Mouse (Mus musculus) layer of hippocampus, adult 9-10 months (tissue): ENCODE results near the gene Vash2.

Source experiments
- DNase-seq: peaks from one replicate; pipeline ENCODE4 v3.0.0; 2022; ENCODE audit warnings: low spot score

Gene Vash2

DNA sequence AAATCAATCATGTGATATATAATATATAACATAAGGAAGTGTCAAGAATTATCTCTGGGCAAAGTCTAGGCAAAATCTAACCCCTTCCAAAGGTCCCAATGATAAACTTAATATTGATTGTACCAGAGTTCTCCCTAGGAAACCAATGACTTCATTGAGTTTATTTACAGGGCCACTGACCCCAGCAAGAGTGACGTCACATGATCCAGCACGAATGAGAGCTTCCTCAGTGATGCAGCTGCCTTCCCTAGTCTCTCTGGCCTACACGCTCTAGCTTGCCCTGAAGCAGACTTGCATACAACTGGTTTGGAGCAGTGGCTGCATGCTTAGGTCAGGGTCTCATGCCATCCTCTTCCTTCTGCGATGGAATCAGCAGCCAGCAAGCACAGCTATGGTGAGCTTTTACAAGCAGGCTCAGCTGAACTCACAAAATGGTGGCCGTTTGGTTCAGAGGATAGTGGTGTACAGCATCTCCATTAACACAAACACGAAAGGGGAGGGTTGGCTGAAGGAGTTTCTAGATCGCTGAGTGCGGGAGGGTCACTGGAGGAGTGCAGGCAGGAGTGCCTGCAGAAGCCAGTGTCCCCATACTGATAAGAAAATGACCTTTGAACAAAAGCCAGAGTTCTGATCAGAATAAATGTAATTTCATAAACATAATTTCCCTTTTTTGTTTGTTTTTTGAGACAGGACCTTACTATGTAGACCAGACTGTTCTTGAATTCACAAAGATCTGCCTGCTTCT lies 59.2 kb downstream of the Vash2 start:
- no peak for DNase-seq

DNA sequence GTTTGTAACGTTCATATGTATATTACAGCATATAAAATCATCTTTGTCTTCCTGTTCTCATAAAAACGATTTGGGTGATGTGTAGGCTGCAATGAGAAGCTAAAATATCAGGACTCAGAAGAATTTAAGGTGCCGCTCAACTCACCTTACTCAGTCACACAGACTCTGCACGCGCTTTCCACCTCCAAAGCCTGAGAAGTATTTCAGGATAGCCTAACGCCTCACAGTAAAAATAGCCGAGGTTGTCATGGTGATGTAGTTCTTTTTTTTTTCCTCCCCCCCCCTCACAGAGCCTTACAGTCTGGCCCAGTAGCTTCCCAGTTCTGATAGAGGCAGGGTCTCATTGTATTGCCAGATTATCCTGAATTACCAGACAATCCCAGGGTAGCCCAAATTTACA lies 60.2 kb downstream of the Vash2 start:
- no peak for DNase-seq

DNA sequence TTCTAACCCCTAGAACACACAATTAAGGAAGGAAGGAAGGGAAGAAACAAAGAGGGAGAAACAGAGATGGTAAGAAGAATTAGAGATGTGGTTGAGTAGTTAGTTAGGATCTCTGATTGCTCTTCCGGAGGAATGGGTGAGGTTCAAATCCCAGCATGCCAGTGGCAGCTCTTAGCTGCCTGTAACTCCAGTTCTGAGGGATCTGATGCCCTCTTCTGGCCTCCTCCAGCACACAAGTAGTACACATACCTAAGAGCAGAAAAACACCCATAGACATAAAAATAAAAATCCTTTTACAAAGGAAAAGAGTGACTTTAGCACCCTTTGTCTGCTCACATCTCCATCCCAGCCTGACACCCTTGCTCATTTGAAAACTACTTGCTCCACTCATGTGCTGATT lies 66.5 kb downstream of the Vash2 start:
- DNase-seq, result no peak

DNA sequence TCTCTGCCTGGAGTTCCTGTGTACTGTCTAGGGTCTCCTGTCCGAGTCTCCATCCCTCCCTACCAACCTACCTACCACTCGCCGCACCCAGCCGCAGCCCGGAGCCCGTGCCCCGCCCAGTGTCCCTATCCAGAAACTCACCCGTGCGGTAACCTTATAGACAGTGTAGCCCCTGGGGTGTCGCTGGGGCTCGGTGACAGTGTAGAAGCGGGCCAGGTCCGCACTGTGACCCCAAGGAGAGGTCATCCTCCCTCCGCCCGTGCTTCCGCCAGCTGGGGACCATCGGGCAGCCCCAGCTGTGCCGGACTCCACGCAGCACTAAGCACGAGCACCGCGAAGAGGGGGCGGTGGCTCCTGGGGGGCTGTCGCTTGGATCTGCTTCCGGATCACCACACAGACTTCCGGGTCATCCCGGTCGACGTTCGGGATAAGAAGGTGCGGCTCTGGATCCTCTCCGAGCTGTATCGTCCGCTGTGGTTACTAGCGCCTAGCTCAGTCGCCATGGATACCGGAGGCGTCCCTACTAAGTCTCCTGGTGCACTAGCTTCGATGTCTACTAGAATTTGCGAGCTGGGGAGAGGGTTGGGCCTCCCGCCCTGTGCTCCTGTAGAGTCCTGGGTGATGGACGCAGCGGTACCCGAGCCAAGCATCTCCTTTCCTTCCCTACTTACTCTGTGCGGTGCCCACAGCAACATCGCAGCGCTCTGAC lies 67.5 kb downstream of the Vash2 start, which contains the start of gene Rps6kc1:
Rps6kc1 (minus strand) TSS at position 356 of the 709 bp plus-strand sequence.
- DNase-seq, result peak; percentile 50

DNA sequence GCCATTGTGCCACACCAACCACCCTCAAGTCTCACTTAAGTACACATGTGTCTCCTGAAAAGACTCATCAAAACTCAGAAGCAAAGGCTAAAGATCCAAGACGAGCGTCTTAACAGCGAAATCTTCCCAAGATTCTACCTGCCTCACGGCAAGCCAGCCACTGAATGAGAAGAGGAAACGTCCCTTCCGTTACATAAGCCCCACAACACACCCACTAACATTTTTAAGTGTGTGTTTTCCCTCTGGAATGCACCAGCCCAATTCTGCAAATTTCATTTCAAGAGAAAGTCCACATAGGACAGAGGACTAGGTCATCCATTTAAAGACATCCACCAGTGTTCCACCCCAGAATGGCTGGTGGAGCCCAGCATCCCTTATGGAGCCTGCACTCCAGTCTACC lies 68.3 kb downstream of the Vash2 start:
- no peak for DNase-seq

DNA sequence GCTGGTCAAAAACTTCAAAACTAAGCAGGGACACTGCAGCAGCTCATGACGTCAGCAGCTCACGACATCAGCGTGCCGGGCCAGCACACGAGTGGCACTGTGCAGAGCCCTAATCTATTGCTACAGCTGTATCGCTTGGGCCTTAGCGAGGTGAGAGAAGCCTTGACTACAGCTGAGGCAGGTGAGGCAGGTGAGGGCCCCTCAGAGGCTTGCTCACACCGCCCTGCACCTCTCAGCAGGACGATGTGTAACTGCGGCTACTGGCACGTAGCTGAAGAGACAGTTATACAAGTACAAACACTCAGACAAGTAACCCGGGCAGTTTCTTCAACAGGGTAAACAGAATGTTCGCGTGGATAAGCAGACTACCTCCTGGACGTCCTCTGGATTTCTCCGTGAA lies 74.4 kb downstream of the Vash2 start:
- DNase-seq, result no peak

DNA sequence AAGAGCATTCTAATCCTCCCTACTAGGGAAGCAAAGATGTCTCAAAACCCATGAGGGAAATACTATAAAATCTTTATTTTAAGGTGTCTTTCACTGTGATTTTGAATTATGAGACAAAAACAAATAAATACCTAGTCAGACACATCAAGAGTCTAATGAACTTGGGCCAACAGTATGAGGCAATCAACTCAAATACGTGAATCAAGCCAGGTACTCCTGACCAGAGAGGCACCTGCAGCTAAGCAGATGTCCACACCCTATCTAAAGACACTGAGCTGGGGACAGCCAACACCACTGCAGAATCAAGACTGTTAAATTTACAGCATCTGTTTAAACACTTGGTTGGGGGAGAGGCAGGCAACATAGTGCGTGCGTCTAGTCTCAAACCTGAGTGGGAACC lies 75.0 kb downstream of the Vash2 start:
- DNase-seq, result no peak

DNA sequence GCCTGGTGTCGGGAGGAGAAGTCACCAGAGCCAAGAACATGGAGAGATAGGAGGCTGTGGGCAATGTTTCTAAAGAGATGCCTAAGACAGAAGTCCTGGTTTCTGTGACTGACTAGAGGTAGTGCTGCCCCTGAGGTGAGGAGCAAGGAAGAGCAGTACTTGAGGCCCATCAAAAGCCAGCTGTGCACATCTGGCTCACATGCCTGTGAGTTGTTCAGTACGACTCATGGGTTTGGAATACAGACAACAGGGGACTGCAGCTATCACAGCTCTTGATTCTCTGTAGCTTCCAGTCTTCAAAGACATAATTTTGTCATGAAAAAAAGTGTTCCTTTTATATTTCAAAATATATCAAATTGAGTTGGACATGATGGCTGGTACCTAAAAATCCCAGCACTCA lies 78.0 kb downstream of the Vash2 start:
- DNase-seq, result no peak

DNA sequence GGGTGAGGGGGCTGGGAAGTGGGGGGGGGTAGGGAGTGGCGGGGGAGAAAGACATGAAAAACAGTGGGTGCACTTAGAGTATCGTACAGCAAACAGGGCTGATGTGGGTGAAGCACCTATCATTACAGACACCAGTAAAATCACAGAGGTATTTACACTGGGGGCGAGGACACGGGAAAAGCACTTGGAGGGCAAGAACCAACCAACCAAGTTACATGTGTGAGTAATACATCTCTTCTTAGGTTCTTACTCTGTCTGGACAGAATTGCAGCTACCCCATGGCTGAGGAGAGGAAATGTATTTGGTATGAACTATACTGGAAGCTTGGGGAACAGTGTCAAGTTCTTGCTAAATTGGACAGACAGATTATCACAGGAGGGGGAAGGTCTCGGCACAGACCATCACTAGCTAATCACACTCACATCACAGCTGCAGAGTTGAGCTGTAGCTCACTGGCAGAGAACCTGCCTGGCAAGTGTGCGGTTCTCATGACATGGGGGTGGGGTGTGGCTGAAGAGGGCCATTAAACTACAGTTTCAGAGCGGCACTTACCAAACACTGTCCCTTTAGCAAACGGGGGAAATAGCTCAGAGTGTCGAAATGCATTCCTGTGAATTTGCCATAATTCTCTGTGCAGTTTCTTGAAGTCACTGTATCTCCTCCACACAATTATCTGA lies 80.1 kb downstream of the Vash2 start:
- no peak for DNase-seq

DNA sequence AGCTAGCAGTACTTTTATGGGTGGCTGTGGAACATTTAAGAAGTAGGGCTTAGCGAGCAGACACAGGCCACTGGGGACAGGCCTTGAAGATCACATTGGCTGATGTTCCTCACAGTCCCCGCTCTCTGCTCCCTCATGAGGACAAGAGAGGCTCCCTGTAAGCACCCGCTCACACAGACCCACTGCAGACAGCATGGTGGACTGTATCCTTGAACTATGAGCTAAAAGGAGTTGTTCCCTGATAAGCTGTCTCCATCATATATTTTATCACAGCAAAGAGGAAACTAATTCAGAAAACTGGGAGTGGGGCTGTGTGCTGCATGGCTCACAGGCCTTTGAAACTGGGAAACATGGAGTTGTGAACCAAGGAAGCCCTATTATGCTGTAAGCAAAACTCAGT lies 80.9 kb downstream of the Vash2 start:
- DNase-seq, result no peak
